Mouse (Mus musculus) liver, adult 2 months (tissue): ENCODE data around the gene Phf21a.

Experiments
- CTCF ChIP-seq: fragments of 200-500 bp; IDR thresholded peaks from 2 replicates; pipeline ENCODE4 v1.5.1; 2011; ENCODE audit warnings: low read depth, low read length, control low read depth
- POLR2A ChIP-seq: fragments of 200-500 bp; IDR thresholded peaks from 2 replicates; pipeline ENCODE4 v1.6.1; 2011; ENCODE audit warnings: low read length, control low read depth; ENCODE audit not compliant: insufficient read depth; ENCODE audit errors: extremely low read depth

GRCm38 (mm10) chr2:92221431-92221830, 128.5 kb downstream of the Phf21a start:
- TF ChIP-seq POLR2A (no peak), CTCF (no peak)
